17 mouse cellular contexts compared by ENCODE assay signal in genomic region chr4:83393733-83394132, GRCm38 (mm10).
"Had no signal": no experiment of that assay in that cellular context is flagged by ENCODE, and none has a peak within 500 bp of the region (broad histone marks: within the 10 kb centered on the region; RNA-seq: fewer than 3 reads in every experiment).

No protein-coding gene starts in this region.

- ATAC-seq: hindbrain, postnatal 0 days; intestine, postnatal 0 days; liver, embryonic 12.5 days had no signal

- DNase-seq: gastrocnemius, adult 2 months; gastrocnemius, postnatal 10 days; gastrocnemius, postnatal 25 days; heart, adult 18-20 months; heart, postnatal 10 days; heart, postnatal 36 days; kidney, adult 18-20 months; kidney, adult 8-10 months; kidney, postnatal 10 days; kidney, postnatal 25 days; kidney, postnatal 4 days; layer of hippocampus, adult 9-11 months; layer of hippocampus, postnatal 36 days; left cerebral cortex, postnatal 4 days had no signal
